Mouse (Mus musculus) cerebellum, adult 2 months (tissue): ENCODE results near the gene Zfp362.

Experiments used
- CTCF ChIP-seq: fragments of 200-500 bp; IDR thresholded peaks from 2 replicates; pipeline ENCODE4 v1.5.1; 2011; ENCODE audit warnings: low read depth, mild to moderate bottlenecking, control low read depth, low read length, moderate library complexity, borderline replicate concordance; ENCODE audit not compliant: insufficient read depth
- POLR2A ChIP-seq: fragments of 200-500 bp; IDR thresholded peaks from 2 replicates; pipeline ENCODE4 v1.6.1; 2011; ENCODE audit warnings: low read length, control low read depth, borderline replicate concordance; ENCODE audit not compliant: insufficient read depth

GRCm38 (mm10) chr4:128844566-128844965, 38.7 kb upstream of the Zfp362 start:
- TF ChIP-seq POLR2A (no peak), CTCF (no peak)
